Mouse (Mus musculus) adrenal gland, postnatal 14 days (tissue): ENCODE measurements around the gene Gm19402. TPM values are rescaled to one million over a fixed set of nuclear protein-coding genes. Genes with fewer than 3 reads are reported as not detected.
"Not testable (repeated sequence)": the region's sequence is repeated elsewhere in the genome, so short reads cannot be mapped to it uniquely, and the experiment has no call there.

Source experiments
- DNase-seq: peaks from one replicate; pipeline ENCODE4 v3.0.0; 2021; ENCODE audit warnings: mixed read lengths
- long read RNA-seq, 2 experiments: library from polyadenylated mRNA; stranded (forward); transcript quantifications; one replicate each; pipeline ENCODE4 v2.0.0; 2021
- total RNA-seq: library from RNA; stranded (reverse); gene quantifications from 2 replicates; pipeline ENCODE4 v1.2.3, GENCODE M21; 2021

Gene Gm19402
- not detected in 2 replicates for total RNA-seq
- long read RNA-seq, experiment 1, result 0 reads
- long read RNA-seq, experiment 2, result 0 reads

GRCm38 (mm10) chr10:77690356-77690807 is at the start of gene Gm19402:
Gm19402 (minus strand) TSS chr10:77690757.
- DNase-seq, result not testable (repeated sequence)

GRCm38 (mm10) chr10:77738929-77739328 is 48.4 kb upstream of the Gm19402 start:
- no peak for DNase-seq

- no peak for DNase-seq
These were observed 45.4 kb upstream of the Gm19402 start for GRCm38 (mm10) chr10:77735928-77736327.

GRCm38 (mm10) chr10:77729241-77729640 is 38.7 kb upstream of the Gm19402 start:
- peak; percentile 37 for DNase-seq

- no peak for DNase-seq
These were observed 37.7 kb upstream of the Gm19402 start for GRCm38 (mm10) chr10:77728280-77728679.

GRCm38 (mm10) chr10:77726186-77726585 is 35.6 kb upstream of the Gm19402 start, which contains the start of gene Gm10100:
Gm10100 (plus strand) TSS chr10:77726486.
- no peak for DNase-seq

GRCm38 (mm10) chr10:77724855-77725254 is 34.3 kb upstream of the Gm19402 start:
- peak; percentile 14 for DNase-seq

- DNase-seq, result not testable (repeated sequence)
These were observed 29.7 kb upstream of the Gm19402 start, which contains the start of gene Krtap12-1 for GRCm38 (mm10) chr10:77720299-77720698. Krtap12-1 (plus strand) TSS chr10:77720599.

GRCm38 (mm10) chr10:77715507-77715906 is 24.9 kb upstream of the Gm19402 start, which contains the start of gene Gm10142:
Gm10142 (plus strand) TSS chr10:77715807.
- DNase-seq, result no peak

GRCm38 (mm10) chr10:77713734-77714133 is 23.2 kb upstream of the Gm19402 start:
- no peak for DNase-seq

GRCm38 (mm10) chr10:77711157-77711556 is 20.6 kb upstream of the Gm19402 start, which contains the start of gene Gm10024:
Gm10024 (plus strand) TSS chr10:77711457.
- not testable (repeated sequence) for DNase-seq

GRCm38 (mm10) chr10:77709831-77710230 is 19.3 kb upstream of the Gm19402 start:
- no peak for DNase-seq

- DNase-seq, result no peak
These were observed 15.8 kb upstream of the Gm19402 start, which contains the start of gene Gm10272 for GRCm38 (mm10) chr10:77706326-77706725. Gm10272 (plus strand) TSS chr10:77706626.

- DNase-seq, result no peak
These were observed 6.6 kb upstream of the Gm19402 start, which contains the start of gene Gm9508 for GRCm38 (mm10) chr10:77697133-77697532. Gm9508 (minus strand) TSS chr10:77697233.

GRCm38 (mm10) chr10:77687021-77687420 is 3.5 kb downstream of the Gm19402 start:
- DNase-seq, result no peak

- no peak for DNase-seq
These were observed 4.5 kb downstream of the Gm19402 start, which contains the start of gene Tspear for GRCm38 (mm10) chr10:77685895-77686664. Tspear (plus strand) TSS chr10:77686569.

- DNase-seq, result no peak
These were observed 6.4 kb downstream of the Gm19402 start for GRCm38 (mm10) chr10:77684181-77684580.

- DNase-seq, result no peak
These were observed 7.6 kb downstream of the Gm19402 start for GRCm38 (mm10) chr10:77682994-77683393.

GRCm38 (mm10) chr10:77677562-77677961 is 13.0 kb downstream of the Gm19402 start:
- DNase-seq, result no peak

GRCm38 (mm10) chr10:77673765-77674164 is 16.8 kb downstream of the Gm19402 start:
- no peak for DNase-seq

- DNase-seq, result no peak
These were observed 19.0 kb downstream of the Gm19402 start for GRCm38 (mm10) chr10:77671519-77671918.

- no peak for DNase-seq
These were observed 19.8 kb downstream of the Gm19402 start for GRCm38 (mm10) chr10:77670710-77671109.

- DNase-seq, result no peak
These were observed 23.2 kb downstream of the Gm19402 start for GRCm38 (mm10) chr10:77667402-77667801.
